Mouse (Mus musculus) kidney, postnatal 0 days (tissue): ENCODE data around the gene Crebzf. TPM values are rescaled to one million over a fixed set of nuclear protein-coding genes. Genes with fewer than 3 reads are reported as not detected.
A peak's percentile ranks its signal among the peaks of the same experiment; 100 is the strongest.

Source experiments
- ATAC-seq: fragments of 200-750 bp; cut with Nextera tagmentation; replicated peaks from 2 replicates; pipeline ENCODE4 v1.8.0; 2017; ENCODE audit warnings: low read depth, moderate number of reproducible peaks, moderate TSS enrichment, moderate library complexity; ENCODE audit not compliant: low FRiP score
- DNase-seq: peaks from one replicate; pipeline ENCODE4 v3.0.0-alpha.2; 2016; ENCODE audit warnings: low spot score
- H3K27ac ChIP-seq: fragments of 300-500 bp; sonication (generic); 2 replicates; pipeline ENCODE4 v1.5.1; 2014; ENCODE audit warnings: mild to moderate bottlenecking
- H3K27me3 ChIP-seq: fragments of 300-500 bp; sonication (generic); 2 replicates; pipeline ENCODE4 v1.6.1; 2014; ENCODE audit warnings: low read length, mixed read lengths; ENCODE audit not compliant: insufficient read depth
- H3K36me3 ChIP-seq: fragments of 300-500 bp; sonication (generic); 2 replicates; pipeline ENCODE4 v1.6.1; 2014; ENCODE audit warnings: low read length, mixed read lengths; ENCODE audit not compliant: insufficient read depth
- H3K4me1 ChIP-seq: fragments of 300-500 bp; sonication (generic); replicated peaks from 2 replicates; pipeline ENCODE4 v1.6.1; 2014; ENCODE audit warnings: antibody characterized with exemption, low read length, mixed read lengths; ENCODE audit not compliant: insufficient read depth
- H3K4me2 ChIP-seq: fragments of 300-500 bp; sonication (generic); 2 replicates; pipeline ENCODE4 v1.6.1; 2014; ENCODE audit warnings: mild to moderate bottlenecking, low read length, moderate library complexity, mixed read lengths
- H3K4me3 ChIP-seq: fragments of 300-500 bp; sonication (generic); replicated peaks from 2 replicates; pipeline ENCODE4 v1.5.1; 2014; ENCODE audit warnings: low read depth, low read length
- H3K9ac ChIP-seq: fragments of 300-500 bp; sonication (generic); 2 replicates; pipeline ENCODE4 v1.6.1; 2014; ENCODE audit warnings: low read depth, low read length
- H3K9me3 ChIP-seq: fragments of 300-500 bp; sonication (generic); replicated peaks from 2 replicates; pipeline ENCODE4 v1.6.1; 2016; ENCODE audit warnings: low read length, inconsistent platforms, mixed read lengths
- CTCF ChIP-seq: IDR thresholded peaks from 2 replicates; pipeline ENCODE4 v1.5.1; 2016; ENCODE audit warnings: antibody characterized with exemption, low read depth, mild to moderate bottlenecking, moderate library complexity
- WGBS: fragments of 180-500 bp; shearing (Covaris S2); extraction: QIAGEN DNeasy Blood & Tissue Kit; methylation state at CpG from one replicate; pipeline ENCODE4 v1.1.7; 2014; 5-methylcytosine and 5-hydroxymethylcytosine counted together
- polyA plus RNA-seq: library from polyadenylated mRNA; unstranded; fragments of >200 nt; fragmentation: Nextera tagmentation; extraction: Ambion mirVana; gene quantifications from 2 replicates; pipeline ENCODE4 v1.2.1, GENCODE M21; 2015

Gene Crebzf
- polyA plus RNA-seq, 1 experiment from 2014 or later: 41.5 TPM

- peak; percentile 95 for DNase-seq
- peak; percentile 32; the same call in 1 of the 2 replicates for TF ChIP-seq CTCF
- Histone ChIP-seq H3K27ac (peak within 1 kb of the TSS; percentile 88), H3K27me3 (no peaks in the 10 kb centered on the region), H3K9ac (peak within 1 kb of the TSS; percentile 61), H3K4me1 (peaks cover 8% of the 10 kb centered on the region; the same call in 1 of the 2 replicates), H3K36me3 (no peaks in the 10 kb centered on the region; the same call in 1 of the 2 replicates), H3K9me3 (no peaks in the 10 kb centered on the region), H3K4me3 (peak within 1 kb of the TSS; percentile 61), H3K4me2 (peak within 1 kb of the TSS; percentile 58)
- ATAC-seq: peak; percentile 98
- WGBS: under 1% methylated on average over 41 of the region's 41 CpGs
Measured at GRCm38 (mm10) chr7:90456845-90457468, 14.4 kb downstream of the Crebzf start, which contains the start of gene Tmem126a. Tmem126a (minus strand) TSS chr7:90457229.

- H3K27ac ChIP-seq: peak overlapping the region; percentile 88
- H3K36me3 ChIP-seq: no peaks in the 10 kb centered on the region; the same call in 1 of the 2 replicates
- WGBS: 7% methylated on average over 10 of the region's 10 CpGs
- peak overlapping the region; percentile 58 for H3K4me2 ChIP-seq
- peak overlapping the region; percentile 61 for H3K4me3 ChIP-seq
- H3K27me3 ChIP-seq: no peaks in the 10 kb centered on the region
- peak overlapping the region; percentile 61 for H3K9ac ChIP-seq
- peak; percentile 59 for DNase-seq
- TF ChIP-seq CTCF: peak; percentile 51
- no peaks in the 10 kb centered on the region for H3K9me3 ChIP-seq
- peak; percentile 37 for ATAC-seq
- H3K4me1 ChIP-seq: peaks cover 8% of the 10 kb centered on the region; the same call in 1 of the 2 replicates
Measured at GRCm38 (mm10) chr7:90457517-90457916, 15.0 kb downstream of the Crebzf start.

DNA sequence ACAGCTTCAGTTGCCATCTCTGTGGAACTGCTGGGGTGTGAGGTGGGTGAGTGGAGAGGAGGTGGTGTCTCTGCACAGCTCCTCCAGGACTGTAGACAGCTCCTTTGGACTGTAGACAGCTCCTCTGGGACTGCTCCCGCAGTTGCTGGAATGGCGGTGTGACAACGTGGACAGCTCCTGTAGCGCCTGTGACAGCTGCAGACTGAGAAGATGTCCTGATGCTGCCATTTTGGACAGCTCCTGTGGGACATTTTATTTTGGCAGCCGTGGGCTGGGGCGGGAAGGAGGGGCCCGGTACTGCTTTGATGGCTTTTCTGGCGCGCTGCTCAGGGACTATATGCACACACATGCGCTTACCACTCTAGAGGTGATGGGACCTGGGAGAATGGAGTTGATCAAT, 17.8 kb downstream of the Crebzf start:
- Histone ChIP-seq H3K27me3 (no peaks in the 10 kb centered on the region), H3K36me3 (no peaks in the 10 kb centered on the region), H3K4me3 (no peak overlapping the region), H3K9ac (no peak overlapping the region), H3K4me1 (peaks cover 8% of the 10 kb centered on the region; the same call in 1 of the 2 replicates), H3K9me3 (no peaks in the 10 kb centered on the region), H3K4me2 (no peak overlapping the region), H3K27ac (no peak overlapping the region)
- no peak for TF ChIP-seq CTCF
- 46% methylated on average over 10 of the region's 10 CpGs for WGBS
- DNase-seq (no peak), ATAC-seq (no peak)

GRCm38 (mm10) chr7:90460930-90461329, 18.4 kb downstream of the Crebzf start:
- H3K4me3 ChIP-seq: no peak overlapping the region
- no peak for DNase-seq
- H3K36me3 ChIP-seq: no peaks in the 10 kb centered on the region
- no peaks in the 10 kb centered on the region for H3K9me3 ChIP-seq
- no peak overlapping the region for H3K4me2 ChIP-seq
- peak; percentile 53 for TF ChIP-seq CTCF
- H3K4me1 ChIP-seq: peaks cover 5% of the 10 kb centered on the region; the same call in 1 of the 2 replicates
- ATAC-seq: no peak
- no peak overlapping the region for H3K27ac ChIP-seq
- no peak overlapping the region for H3K9ac ChIP-seq
- 16% methylated on average over 14 of the region's 14 CpGs for WGBS
- H3K27me3 ChIP-seq: no peaks in the 10 kb centered on the region

- Histone ChIP-seq H3K9me3 (no peaks in the 10 kb centered on the region), H3K4me1 (no peaks in the 10 kb centered on the region; the same call in 1 of the 2 replicates), H3K27ac (no peak overlapping the region), H3K9ac (no peak overlapping the region), H3K36me3 (no peaks in the 10 kb centered on the region), H3K4me3 (no peak overlapping the region), H3K4me2 (no peak overlapping the region), H3K27me3 (no peaks in the 10 kb centered on the region)
- 90% methylated on average over 5 of the region's 5 CpGs for WGBS
- no peak for DNase-seq
- TF ChIP-seq CTCF: no peak
- ATAC-seq: no peak
Measured at GRCm38 (mm10) chr7:90461441-90461840, 18.9 kb downstream of the Crebzf start.

GRCm38 (mm10) chr7:90473511-90473910, 31.0 kb downstream of the Crebzf start:
- Histone ChIP-seq H3K4me2 (no peak overlapping the region), H3K36me3 (0 out of 2 replicates have a peak, but pooled peaks cover 6% of the 10 kb centered on the region), H3K9ac (no peak overlapping the region), H3K4me1 (peaks cover 5% of the 10 kb centered on the region; the same call in 1 of the 2 replicates), H3K4me3 (no peak overlapping the region), H3K27ac (no peak overlapping the region), H3K9me3 (no peaks in the 10 kb centered on the region), H3K27me3 (0 out of 2 replicates have a peak, but pooled peaks cover under 1% of the 10 kb centered on the region)
- TF ChIP-seq CTCF: no peak
- 77% methylated on average over 2 of the region's 2 CpGs for WGBS
- ATAC-seq: no peak
- DNase-seq: no peak
